Mouse (Mus musculus): ENCODE results near the gene Wap. TPM values are rescaled to one million over a fixed set of nuclear protein-coding genes. Genes with fewer than 3 reads are reported as not detected.
A peak's percentile ranks its signal among the peaks of the same experiment; 100 is the strongest.

The Wap gene
- polyA plus RNA-seq, 1 experiment from 2014 or later = not detected

- H3K4me3 ChIP-seq (ENCODE audit: low read length) = no peak overlapping the region
- 90% methylated on average over 10 of the region's 10 CpGs for WGBS
These were observed 14.7 kb downstream of the Wap start for GRCm38 (mm10) chr11:6623704-6624103.

GRCm38 (mm10) chr11:6615250-6616205, 22.9 kb downstream of the Wap start:
- H3K4me1 ChIP-seq (ENCODE audit: control insufficient read depth, insufficient read depth, low read depth, low read length) = no peaks in the 10 kb centered on the region
- peaks cover 47% of the 10 kb centered on the region for H3K36me3 ChIP-seq (ENCODE audit: control insufficient read depth, insufficient read depth, low read length)
- no peaks in the 10 kb centered on the region for H3K9me3 ChIP-seq (ENCODE audit: control insufficient read depth, low read length)
- ATAC-seq = no peak
- H3K27ac ChIP-seq (ENCODE audit: low read depth, low read length) = no peak overlapping the region
- no peaks in the 10 kb centered on the region for H3K27me3 ChIP-seq (replicated peaks; ENCODE audit: control insufficient read depth, insufficient read depth, low read length)
- 93% methylated on average over 12 of the region's 12 CpGs for WGBS
- H3K4me2 ChIP-seq (ENCODE audit: low read length) = no peak overlapping the region
- H3K4me3 ChIP-seq (ENCODE audit: low read length) = no peak overlapping the region
- H3K9ac ChIP-seq (ENCODE audit: low read depth, low read length) = no peak overlapping the region

More at GRCm38 (mm10) chr11:6623704-6624103, 14.7 kb downstream of the Wap start:
- H3K27me3 ChIP-seq (replicated peaks; ENCODE audit: control insufficient read depth, insufficient read depth, low read length) = no peaks in the 10 kb centered on the region
- no peaks in the 10 kb centered on the region for H3K9me3 ChIP-seq (ENCODE audit: control insufficient read depth, low read length)
- H3K4me2 ChIP-seq (ENCODE audit: low read length) = no peak overlapping the region
- peaks cover 29% of the 10 kb centered on the region for H3K4me1 ChIP-seq (ENCODE audit: control insufficient read depth, insufficient read depth, low read depth, low read length)
- no peak for ATAC-seq
- no peak overlapping the region for H3K27ac ChIP-seq (ENCODE audit: low read depth, low read length)
- peaks cover 35% of the 10 kb centered on the region for H3K36me3 ChIP-seq (ENCODE audit: control insufficient read depth, insufficient read depth, low read length)
- H3K9ac ChIP-seq (ENCODE audit: low read depth, low read length) = no peak overlapping the region

GRCm38 (mm10) chr11:6605491-6606399, 32.7 kb downstream of the Wap start, which contains the start of gene Nacad:
TSS of gene Nacad (minus strand) at chr11:6606053.
- peaks cover 10% of the 10 kb centered on the region for H3K36me3 ChIP-seq (ENCODE audit: control insufficient read depth, insufficient read depth, low read length)
- H3K4me1 ChIP-seq (ENCODE audit: control insufficient read depth, insufficient read depth, low read depth, low read length) = peaks cover 33% of the 10 kb centered on the region
- peak within 1 kb of the TSS; percentile 93 for H3K9ac ChIP-seq (ENCODE audit: low read depth, low read length)
- ATAC-seq = peak; percentile 93
- peak within 1 kb of the TSS; percentile 72 for H3K4me3 ChIP-seq (ENCODE audit: low read length)
- H3K4me2 ChIP-seq (ENCODE audit: low read length) = peak within 1 kb of the TSS; percentile 96
- H3K27ac ChIP-seq (ENCODE audit: low read depth, low read length) = peak within 1 kb of the TSS; percentile 99
- under 1% methylated on average over 25 of the region's 41 CpGs for whole genome bisulfite sequencing
- no peaks in the 10 kb centered on the region for H3K9me3 ChIP-seq (ENCODE audit: control insufficient read depth, low read length)
- no peaks in the 10 kb centered on the region for H3K27me3 ChIP-seq (replicated peaks; ENCODE audit: control insufficient read depth, insufficient read depth, low read length)

GRCm38 (mm10) chr11:6605021-6605481, 33.4 kb downstream of the Wap start:
- Histone ChIP-seq H3K27me3 (replicated peaks; ENCODE audit: control insufficient read depth, insufficient read depth, low read length) (no peaks in the 10 kb centered on the region), H3K27ac (ENCODE audit: low read depth, low read length) (peak overlapping the region; percentile 99), H3K4me2 (ENCODE audit: low read length) (peak overlapping the region; percentile 96), H3K9me3 (ENCODE audit: control insufficient read depth, low read length) (no peaks in the 10 kb centered on the region), H3K9ac (ENCODE audit: low read depth, low read length) (peak overlapping the region; percentile 93), H3K36me3 (ENCODE audit: control insufficient read depth, insufficient read depth, low read length) (peaks cover 16% of the 10 kb centered on the region), H3K4me3 (ENCODE audit: low read length) (peak overlapping the region; percentile 72), H3K4me1 (ENCODE audit: control insufficient read depth, insufficient read depth, low read depth, low read length) (peaks cover 37% of the 10 kb centered on the region)
- WGBS = 5% methylated on average over 13 of the region's 13 CpGs
- ATAC-seq = no peak; the same call in 1 of the 2 replicates

GRCm38 (mm10) chr11:6604604-6604936, 33.9 kb downstream of the Wap start:
- Histone ChIP-seq H3K36me3 (ENCODE audit: control insufficient read depth, insufficient read depth, low read length) (peaks cover 16% of the 10 kb centered on the region), H3K4me1 (ENCODE audit: control insufficient read depth, insufficient read depth, low read depth, low read length) (peaks cover 41% of the 10 kb centered on the region), H3K9ac (ENCODE audit: low read depth, low read length) (peak overlapping the region; percentile 93), H3K4me3 (ENCODE audit: low read length) (peak overlapping the region; percentile 72), H3K9me3 (ENCODE audit: control insufficient read depth, low read length) (no peaks in the 10 kb centered on the region), H3K4me2 (ENCODE audit: low read length) (peak overlapping the region; percentile 96), H3K27me3 (replicated peaks; ENCODE audit: control insufficient read depth, insufficient read depth, low read length) (no peaks in the 10 kb centered on the region), H3K27ac (ENCODE audit: low read depth, low read length) (peak overlapping the region; percentile 99)
- no peak for ATAC-seq

- peak overlapping the region; percentile 99 for H3K27ac ChIP-seq (ENCODE audit: low read depth, low read length)
- 8% methylated on average over 12 of the region's 12 CpGs for WGBS
- H3K36me3 ChIP-seq (ENCODE audit: control insufficient read depth, insufficient read depth, low read length) = peaks cover 16% of the 10 kb centered on the region
- peak overlapping the region; percentile 93 for H3K9ac ChIP-seq (ENCODE audit: low read depth, low read length)
- H3K4me1 ChIP-seq (ENCODE audit: control insufficient read depth, insufficient read depth, low read depth, low read length) = peaks cover 46% of the 10 kb centered on the region
- no peaks in the 10 kb centered on the region for H3K9me3 ChIP-seq (ENCODE audit: control insufficient read depth, low read length)
- ATAC-seq = peak; percentile 5; the same call in 1 of the 2 replicates
- no peaks in the 10 kb centered on the region for H3K27me3 ChIP-seq (replicated peaks; ENCODE audit: control insufficient read depth, insufficient read depth, low read length)
- peak overlapping the region; percentile 96 for H3K4me2 ChIP-seq (ENCODE audit: low read length)
- H3K4me3 ChIP-seq (ENCODE audit: low read length) = peak overlapping the region; percentile 72
These were observed 34.4 kb downstream of the Wap start for GRCm38 (mm10) chr11:6603887-6604603.

- Histone ChIP-seq H3K36me3 (ENCODE audit: control insufficient read depth, insufficient read depth, low read length) (peaks cover 16% of the 10 kb centered on the region), H3K9ac (ENCODE audit: low read depth, low read length) (peak overlapping the region; percentile 93), H3K4me3 (ENCODE audit: low read length) (peak overlapping the region; percentile 72), H3K27ac (ENCODE audit: low read depth, low read length) (peak overlapping the region; percentile 53; the same call in 1 of the 2 replicates), H3K27me3 (replicated peaks; ENCODE audit: control insufficient read depth, insufficient read depth, low read length) (no peaks in the 10 kb centered on the region), H3K9me3 (ENCODE audit: control insufficient read depth, low read length) (no peaks in the 10 kb centered on the region), H3K4me1 (ENCODE audit: control insufficient read depth, insufficient read depth, low read depth, low read length) (peaks cover 53% of the 10 kb centered on the region), H3K4me2 (ENCODE audit: low read length) (peak overlapping the region; percentile 96)
- no peak for ATAC-seq
- WGBS = 66% methylated on average over 9 of the region's 9 CpGs
These were observed 35.2 kb downstream of the Wap start for GRCm38 (mm10) chr11:6603224-6603623.

- WGBS = 76% methylated on average over 9 of the region's 9 CpGs
- no peaks in the 10 kb centered on the region for H3K27me3 ChIP-seq (replicated peaks; ENCODE audit: control insufficient read depth, insufficient read depth, low read length)
- no peak overlapping the region for H3K4me3 ChIP-seq (ENCODE audit: low read length)
- no peaks in the 10 kb centered on the region for H3K9me3 ChIP-seq (ENCODE audit: control insufficient read depth, low read length)
- peak overlapping the region; percentile 39; the same call in 1 of the 2 replicates for H3K9ac ChIP-seq (ENCODE audit: low read depth, low read length)
- H3K36me3 ChIP-seq (ENCODE audit: control insufficient read depth, insufficient read depth, low read length) = peaks cover 16% of the 10 kb centered on the region
- H3K27ac ChIP-seq (ENCODE audit: low read depth, low read length) = 0 out of 2 replicates have a peak overlapping the region, but pooled peaks have one; percentile 18
- no peak for ATAC-seq
- H3K4me1 ChIP-seq (ENCODE audit: control insufficient read depth, insufficient read depth, low read depth, low read length) = peaks cover 59% of the 10 kb centered on the region
- H3K4me2 ChIP-seq (ENCODE audit: low read length) = peak overlapping the region; percentile 96
These were observed 35.8 kb downstream of the Wap start for GRCm38 (mm10) chr11:6602662-6603061.

All from hindbrain, embryonic 16.5 days (tissue).